Mouse (Mus musculus): ENCODE results near the gene Grm3. TPM values are rescaled to one million over a fixed set of nuclear protein-coding genes. Genes with fewer than 3 reads are reported as not detected.

Grm3 gene
- total and polyA plus RNA-seq, 3 experiments = not detected

- Histone ChIP-seq H3K36me3 (ENCODE audit: control insufficient read depth in 1 of 2, insufficient read depth in 2 of 2, low read length in 2 of 2) (no peaks in the 10 kb centered on the region), H3K27ac (ENCODE audit: control insufficient read depth, low read depth, low read length) (no peak overlapping the region), H3K9me3 (replicated peaks; ENCODE audit: insufficient read depth, low read length) (no peaks in the 10 kb centered on the region), H3K79me2 (ENCODE audit: control insufficient read depth, insufficient read depth, low read length, poor library complexity) (no peaks in the 10 kb centered on the region), H3K4me1 (ENCODE audit: control insufficient read depth in 1 of 2, insufficient read depth in 2 of 2, low read length in 2 of 2) (no peaks in the 10 kb centered on the region), H3K4me3 (ENCODE audit: control insufficient read depth in 1 of 2, insufficient read depth in 1 of 2, low read depth in 2 of 2, low read length in 2 of 2) (no peak overlapping the region), H3K27me3 (ENCODE audit: control insufficient read depth in 1 of 2, insufficient read depth in 2 of 2, low read length in 2 of 2) (no peaks in the 10 kb centered on the region), H3K9ac (ENCODE audit: control insufficient read depth, low read depth, low read length, poor library complexity, severe bottlenecking) (no peak overlapping the region)
- no peak for DNase-seq (ENCODE audit: low read depth, low spot score)
- TF ChIP-seq MYC (IDR thresholded peaks at IDR 0.05; ENCODE audit: low read depth, low read length) (no peak), POLR2A (IDR thresholded peaks at IDR 0.05; ENCODE audit: control insufficient read depth in 1 of 2, insufficient read depth in 1 of 2, low read depth in 1 of 2, low read length in 2 of 2, poor library complexity in 1 of 2) (no peak), NRF1 (IDR thresholded peaks at IDR 0.05; ENCODE audit: insufficient read depth, low read depth, low read length, poor library complexity, severe bottlenecking) (no peak), ZC3H11A (IDR thresholded peaks at IDR 0.05; ENCODE audit: low read depth, low read length) (no peak), ZNF384 (IDR thresholded peaks at IDR 0.05; ENCODE audit: low read depth, low read length) (no peak), CHD1 (IDR thresholded peaks at IDR 0.05; ENCODE audit: low read depth, low read length) (no peak), HCFC1 (IDR thresholded peaks at IDR 0.05; ENCODE audit: low read depth, low read length) (no peak), TCF12 (IDR thresholded peaks at IDR 0.05; ENCODE audit: low read depth, low read length) (no peak), MEF2A (IDR thresholded peaks at IDR 0.05; ENCODE audit: extremely low read depth, insufficient replicate concordance, low read depth, low read length, poor library complexity, severe bottlenecking) (no peak), ETS1 (IDR thresholded peaks at IDR 0.05; ENCODE audit: low read depth, low read length) (no peak), USF1 (IDR thresholded peaks at IDR 0.05; ENCODE audit: low read depth, low read length) (no peak), MXI1 (IDR thresholded peaks at IDR 0.05; ENCODE audit: low read depth, low read length) (no peak), SMC3 (IDR thresholded peaks at IDR 0.05; ENCODE audit: low read depth, low read length) (no peak), MAX (IDR thresholded peaks at IDR 0.05; ENCODE audit: low read length) (no peak), CTCF (IDR thresholded peaks at IDR 0.05 in 2 of 3, conservative IDR thresholded peaks at IDR 0.05 in 1 of 3; ENCODE audit: control insufficient read depth in 1 of 3, insufficient read depth in 1 of 3, low read depth in 2 of 3, low read length in 3 of 3, poor library complexity in 1 of 3, severe bottlenecking in 1 of 3) (no peak), GABPA (IDR thresholded peaks at IDR 0.05; ENCODE audit: low read depth, low read length) (no peak), JUND (IDR thresholded peaks at IDR 0.05; ENCODE audit: low read depth, low read length) (no peak), CHD2 (IDR thresholded peaks at IDR 0.05; ENCODE audit: low read length) (no peak), MYB (IDR thresholded peaks at IDR 0.05; ENCODE audit: low read depth, low read length) (no peak), RCOR1 (IDR thresholded peaks at IDR 0.05; ENCODE audit: low read depth, low read length) (no peak)
These were observed 146.4 kb downstream of the Grm3 start for GRCm38 (mm10) chr5:9578571-9578970.

GRCm38 (mm10) chr5:9570946-9571345 lies 154.0 kb downstream of the Grm3 start:
- Histone ChIP-seq H3K9ac (ENCODE audit: control insufficient read depth, low read depth, low read length, poor library complexity, severe bottlenecking) (no peak overlapping the region), H3K9me3 (replicated peaks; ENCODE audit: insufficient read depth, low read length) (no peaks in the 10 kb centered on the region), H3K36me3 (ENCODE audit: control insufficient read depth in 1 of 2, insufficient read depth in 2 of 2, low read length in 2 of 2) (no peaks in the 10 kb centered on the region), H3K79me2 (ENCODE audit: control insufficient read depth, insufficient read depth, low read length, poor library complexity) (no peaks in the 10 kb centered on the region), H3K27ac (ENCODE audit: control insufficient read depth, low read depth, low read length) (no peak overlapping the region), H3K27me3 (ENCODE audit: control insufficient read depth in 1 of 2, insufficient read depth in 2 of 2, low read length in 2 of 2) (no peaks in the 10 kb centered on the region), H3K4me1 (ENCODE audit: control insufficient read depth in 1 of 2, insufficient read depth in 2 of 2, low read length in 2 of 2) (no peaks in the 10 kb centered on the region), H3K4me3 (ENCODE audit: control insufficient read depth in 1 of 2, insufficient read depth in 1 of 2, low read depth in 2 of 2, low read length in 2 of 2) (no peak overlapping the region)
- no peak for DNase-seq (ENCODE audit: low read depth, low spot score)
- TF ChIP-seq RCOR1 (IDR thresholded peaks at IDR 0.05; ENCODE audit: low read depth, low read length) (no peak), TAL1 (IDR thresholded peaks at IDR 0.05; ENCODE audit: low read length) (no peak), SMC3 (IDR thresholded peaks at IDR 0.05; ENCODE audit: low read depth, low read length) (no peak), NRF1 (IDR thresholded peaks at IDR 0.05; ENCODE audit: insufficient read depth, low read depth, low read length, poor library complexity, severe bottlenecking) (no peak), MYB (IDR thresholded peaks at IDR 0.05; ENCODE audit: low read depth, low read length) (no peak), MAX (IDR thresholded peaks at IDR 0.05; ENCODE audit: low read length) (no peak), GABPA (IDR thresholded peaks at IDR 0.05; ENCODE audit: low read depth, low read length) (no peak), CHD1 (IDR thresholded peaks at IDR 0.05; ENCODE audit: low read depth, low read length) (no peak), ZNF384 (IDR thresholded peaks at IDR 0.05; ENCODE audit: low read depth, low read length) (no peak), MAFK (IDR thresholded peaks at IDR 0.05; ENCODE audit: borderline replicate concordance, low read depth, low read length) (no peak), MEF2A (IDR thresholded peaks at IDR 0.05; ENCODE audit: extremely low read depth, insufficient replicate concordance, low read depth, low read length, poor library complexity, severe bottlenecking) (no peak), TBP (IDR thresholded peaks at IDR 0.05; ENCODE audit: low read depth, low read length) (no peak)

Data from MEL (cell line).